Mouse (Mus musculus) retina, postnatal 1 day (tissue): ENCODE results near the gene Pik3cd.

Source experiments
- DNase-seq: peaks from one replicate; pipeline ENCODE4 v3.0.0-alpha.2; 2012

Gene Pik3cd

DNA sequence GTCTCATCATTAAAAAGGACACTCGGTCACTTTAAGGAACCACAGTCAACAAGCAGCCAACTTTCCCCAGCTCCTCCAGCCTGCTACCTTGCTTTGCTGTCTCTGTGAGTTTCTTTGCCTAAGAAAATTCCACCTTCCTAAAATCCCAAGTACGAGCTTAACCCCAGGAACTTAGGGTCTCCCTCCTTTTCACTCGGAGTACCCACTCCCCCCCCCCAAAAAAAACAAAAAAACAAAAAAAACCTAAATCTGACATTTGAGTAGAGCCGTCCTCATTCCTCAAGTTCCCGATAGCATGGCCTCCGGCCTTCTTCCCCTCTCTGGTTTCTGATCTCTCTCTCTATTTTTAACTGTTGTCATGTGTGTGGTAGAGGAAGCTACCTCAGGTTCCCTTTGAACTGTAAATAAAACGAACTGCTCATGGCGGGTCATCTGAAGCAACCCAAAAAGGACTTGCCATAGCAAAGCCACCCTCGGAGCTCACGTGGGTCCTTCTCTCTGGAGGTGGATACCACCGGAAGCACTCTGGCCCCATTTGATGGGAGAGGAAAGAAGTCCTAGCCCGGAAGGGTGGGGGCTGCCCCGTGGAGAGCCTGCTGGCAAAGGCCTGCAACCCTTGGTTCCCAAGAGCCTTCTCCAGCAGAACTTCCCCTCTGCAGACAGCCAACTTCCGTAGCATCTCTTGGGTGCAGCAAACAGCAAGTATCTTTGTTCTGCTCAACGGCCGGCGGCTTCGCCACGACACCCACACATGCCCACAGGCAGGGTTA, at the start of gene Pik3cd:
TSS of gene Pik3cd (minus strand) at position 362 of the 770 bp plus-strand sequence.
- DNase-seq: no peak

DNA sequence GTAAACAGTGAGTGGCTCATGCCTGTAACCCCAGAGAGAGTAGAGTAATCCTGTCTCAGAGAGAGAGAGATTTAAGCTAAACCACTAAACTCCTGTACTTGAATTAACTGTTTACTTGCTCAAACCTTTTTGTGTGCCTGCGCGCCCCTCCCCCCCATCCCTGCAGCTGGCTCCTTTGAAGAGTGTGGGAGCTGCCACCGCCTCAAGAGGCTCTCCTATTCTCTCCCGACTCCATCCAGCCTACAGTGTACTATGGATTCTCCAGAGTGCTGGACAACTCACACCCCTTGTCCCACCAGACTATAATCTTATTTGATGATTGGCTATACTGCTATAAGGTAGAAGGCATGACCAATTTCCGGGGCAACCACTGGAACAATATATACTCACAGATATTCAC, 48.3 kb upstream of the Pik3cd start:
- DNase-seq: peak; percentile 49

DNA sequence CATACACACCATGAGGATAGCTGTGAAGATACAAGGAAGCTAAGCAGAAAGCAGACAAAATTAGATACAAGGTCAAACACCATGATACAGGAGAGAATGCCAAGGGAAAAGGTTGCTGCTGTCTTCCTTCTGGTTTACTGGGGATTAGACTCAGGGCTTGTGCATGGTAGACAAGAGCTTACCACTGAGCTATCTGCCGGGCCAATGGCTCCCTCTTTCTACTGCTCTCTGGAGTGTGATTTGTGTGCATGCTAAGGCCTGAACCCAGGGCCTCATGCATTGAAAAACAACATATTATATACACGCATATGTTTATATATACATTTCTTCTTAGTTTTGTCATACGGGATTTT, 47.3 kb upstream of the Pik3cd start:
- peak; percentile 53 for DNase-seq

DNA sequence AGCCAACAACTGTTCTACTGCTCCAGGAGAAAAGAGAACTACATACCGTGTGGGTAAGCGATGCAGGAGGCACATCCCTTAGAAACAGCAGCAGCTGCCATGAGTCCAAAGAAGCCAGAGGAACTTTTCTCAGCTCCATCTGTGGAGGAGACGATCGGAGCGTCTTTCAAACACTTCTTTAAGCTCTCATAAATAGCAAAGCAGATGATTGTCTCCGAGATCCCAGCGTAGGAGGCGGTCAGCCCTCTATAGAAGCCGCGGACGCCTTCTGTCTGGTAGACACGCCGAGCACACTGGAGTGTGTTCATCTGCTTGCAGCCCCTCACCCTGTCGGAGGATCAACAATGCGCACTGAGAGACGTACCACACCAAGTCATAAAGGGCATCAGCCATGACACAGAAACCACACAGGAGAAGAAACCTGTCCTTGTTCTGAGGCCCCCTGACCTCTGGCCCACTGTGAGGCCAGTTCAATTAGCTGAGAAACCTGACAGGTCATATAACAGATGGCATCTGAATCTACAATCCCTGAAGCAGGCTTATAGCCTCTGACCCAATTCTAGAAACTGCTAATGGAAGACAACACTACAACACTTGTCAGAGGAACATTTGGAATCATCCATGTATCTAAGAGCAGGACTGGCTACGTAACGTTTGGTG, 46.8 kb upstream of the Pik3cd start:
- DNase-seq: peak; percentile 79

DNA sequence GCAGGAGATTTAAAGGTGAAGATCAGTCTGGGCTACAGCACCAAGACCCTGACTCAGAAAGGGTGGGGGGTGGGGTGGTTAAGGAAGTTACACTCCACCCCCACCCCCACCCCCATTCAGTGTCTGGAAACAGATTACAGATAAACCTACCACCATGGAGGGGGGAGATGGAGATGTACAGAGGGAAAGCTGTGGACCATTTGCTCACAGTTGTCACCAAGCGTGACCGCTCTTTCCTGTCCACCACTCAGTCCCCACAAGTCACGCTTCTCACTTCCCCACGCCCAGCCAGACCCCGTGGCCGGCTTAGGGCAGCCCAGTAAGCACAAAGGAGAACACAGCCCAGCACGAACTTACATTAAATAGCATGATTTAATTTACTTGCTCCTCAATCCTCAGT, 41.7 kb upstream of the Pik3cd start:
- DNase-seq: no peak

DNA sequence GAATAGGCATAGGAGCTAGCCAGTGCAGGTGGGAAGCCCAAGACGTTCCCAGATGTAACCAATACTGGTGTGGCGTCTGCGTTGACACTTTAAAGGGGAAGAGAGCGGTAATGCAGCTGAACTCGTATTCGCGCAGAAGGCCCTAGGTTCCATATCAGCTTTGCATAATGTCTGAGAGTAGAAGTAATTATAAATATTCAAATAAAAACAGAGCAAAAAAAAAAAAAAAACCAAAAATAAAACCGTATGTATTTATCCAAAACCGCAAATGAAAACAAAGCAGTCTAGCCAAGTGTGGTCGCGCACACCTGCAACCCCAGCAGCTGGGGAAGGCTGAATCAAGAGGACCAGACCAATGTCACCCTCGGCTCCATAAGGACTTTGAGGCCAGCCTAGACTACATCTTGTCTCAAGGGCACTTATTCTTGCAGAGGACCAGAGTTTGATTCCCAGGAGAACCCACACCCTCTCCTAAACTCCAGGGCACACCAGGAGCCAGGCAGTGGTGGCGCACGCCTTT, 39.7 kb upstream of the Pik3cd start:
- DNase-seq: no peak

DNA sequence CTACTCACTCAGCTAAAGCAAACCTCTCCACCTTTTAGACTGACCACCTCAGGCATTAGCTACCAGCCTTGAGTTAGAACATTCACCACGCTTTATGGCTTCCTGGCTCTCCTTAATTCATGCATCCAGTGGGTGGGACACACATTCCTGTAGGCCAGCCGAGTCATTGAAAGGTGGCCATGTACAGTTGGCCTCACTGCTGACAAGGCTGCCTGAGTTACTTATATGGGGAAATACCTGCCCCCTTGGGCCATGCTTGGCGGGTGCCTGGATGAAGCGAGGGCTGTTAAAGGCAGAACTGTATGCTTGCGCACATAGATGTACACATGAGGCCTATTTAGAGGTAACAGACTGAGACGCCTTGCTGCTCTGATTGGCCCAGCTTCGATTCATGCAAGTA, 37.9 kb upstream of the Pik3cd start:
- no peak for DNase-seq

DNA sequence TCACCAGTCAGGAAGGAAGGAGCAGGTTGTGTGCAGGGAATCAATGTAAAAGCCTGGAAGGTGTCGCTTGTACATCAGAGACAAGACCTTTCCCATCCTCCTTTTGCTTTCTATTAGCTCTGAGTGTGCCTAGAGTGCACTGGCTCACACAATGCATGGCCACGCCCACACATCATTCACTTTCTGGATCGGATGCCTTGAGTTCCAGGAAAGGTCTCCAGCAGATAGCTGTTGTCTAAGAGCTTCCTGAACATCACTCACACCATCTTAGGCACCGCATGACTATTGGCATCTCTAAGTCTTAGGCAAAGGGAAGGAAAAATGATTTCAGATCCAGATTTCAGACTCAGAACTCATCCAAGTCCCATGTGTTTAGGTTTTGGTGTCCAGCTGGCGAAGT, 37.1 kb upstream of the Pik3cd start:
- DNase-seq: no peak

DNA sequence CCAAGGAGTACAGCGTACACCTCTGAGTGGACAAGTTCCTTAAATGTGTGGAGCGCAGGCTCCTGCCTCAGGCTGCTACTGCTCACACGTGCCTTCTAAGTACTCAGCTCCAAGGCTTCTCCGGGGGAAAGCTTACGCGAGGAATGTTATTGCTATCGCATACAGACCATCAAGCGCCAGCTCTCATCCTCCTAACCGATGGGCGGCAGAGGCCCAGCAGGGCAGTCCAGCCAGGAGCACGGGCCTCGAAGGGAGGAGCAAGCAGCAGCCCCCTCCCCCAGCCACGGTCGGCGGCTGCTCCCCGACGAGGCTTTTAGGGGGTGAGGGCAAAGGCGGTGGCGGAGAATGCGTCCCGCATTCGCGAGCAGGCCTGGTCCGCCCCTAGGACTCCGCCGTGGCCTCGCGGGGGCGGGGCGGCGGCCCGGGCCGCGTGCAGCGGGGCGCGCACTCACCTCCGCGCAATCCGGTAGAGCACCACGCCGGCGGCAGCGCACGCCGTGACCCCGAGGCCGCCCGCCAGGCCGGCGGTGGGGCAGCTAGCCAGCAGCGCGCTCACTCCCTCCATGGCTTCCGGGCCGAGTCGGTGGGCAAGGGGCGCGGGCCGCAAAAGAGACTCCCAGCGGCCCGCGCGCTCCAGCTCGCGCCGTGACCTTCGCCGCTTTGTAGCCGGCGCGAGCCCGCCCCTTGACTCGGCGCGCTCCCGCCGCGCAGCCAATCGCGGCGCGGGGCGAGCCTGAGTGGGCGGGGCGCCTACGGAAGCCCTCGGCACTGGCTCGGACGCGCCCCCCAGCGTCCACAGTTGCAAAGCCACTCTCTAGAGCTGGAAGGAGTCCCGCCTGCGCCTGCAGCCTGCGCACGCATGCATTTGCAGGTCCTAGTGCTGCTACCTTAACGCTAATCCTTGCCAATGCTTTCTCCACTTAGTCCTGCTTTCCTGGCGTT, 35.3 kb upstream of the Pik3cd start, which contains the start of gene Tmem201:
TSS of gene Tmem201 (minus strand) at position 662 of the 942 bp plus-strand sequence.
- peak; percentile 96 for DNase-seq

DNA sequence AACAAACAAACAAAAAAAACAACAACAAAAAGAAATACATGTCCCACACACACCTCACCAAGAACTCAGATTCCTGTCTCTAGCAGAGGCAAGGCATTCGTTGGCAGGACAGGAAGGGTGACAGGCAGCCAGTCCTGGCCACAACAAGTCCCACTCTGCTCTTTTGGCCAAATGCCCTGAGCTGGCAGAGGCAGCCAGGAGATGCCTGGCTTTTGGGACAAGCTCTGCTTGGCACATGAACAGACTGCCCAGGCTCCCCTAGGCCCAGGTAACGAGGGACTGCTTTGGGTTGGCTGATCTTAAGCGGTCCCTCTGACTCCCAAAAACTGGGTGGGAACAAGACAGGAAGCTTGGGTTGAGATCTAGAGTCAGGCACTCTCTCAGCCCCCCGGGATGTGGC, 34.2 kb upstream of the Pik3cd start:
- DNase-seq: no peak

DNA sequence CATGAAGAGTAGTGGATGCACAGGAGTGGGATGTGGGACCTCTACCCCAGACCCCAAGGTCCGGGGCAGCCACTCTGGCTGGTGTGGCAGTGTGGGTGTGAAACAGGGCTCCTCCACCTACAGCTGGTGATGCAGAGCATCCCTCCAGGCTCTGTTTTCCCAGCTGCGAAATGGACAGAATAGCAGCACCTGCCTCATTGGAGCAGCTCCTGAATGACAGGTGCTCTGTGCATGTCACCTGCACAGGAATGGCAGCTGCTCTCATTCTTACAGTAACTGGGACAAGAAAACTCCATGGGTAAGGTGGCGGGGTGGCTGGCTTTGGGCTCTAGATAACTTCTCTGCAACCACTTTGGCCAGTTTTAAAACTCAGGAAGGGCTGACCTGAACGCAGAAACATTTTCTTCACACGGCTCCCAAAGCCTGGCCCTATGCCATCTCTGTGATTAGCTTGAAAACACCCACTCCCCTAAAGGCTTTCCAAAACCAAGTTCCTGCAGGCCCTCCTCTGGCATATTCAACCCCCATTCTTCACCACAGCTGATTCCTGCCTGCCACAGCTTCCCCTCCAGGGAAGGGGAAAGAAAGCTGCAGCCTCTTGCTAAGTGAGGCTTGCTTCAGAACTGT, 33.4 kb upstream of the Pik3cd start:
- DNase-seq: no peak

DNA sequence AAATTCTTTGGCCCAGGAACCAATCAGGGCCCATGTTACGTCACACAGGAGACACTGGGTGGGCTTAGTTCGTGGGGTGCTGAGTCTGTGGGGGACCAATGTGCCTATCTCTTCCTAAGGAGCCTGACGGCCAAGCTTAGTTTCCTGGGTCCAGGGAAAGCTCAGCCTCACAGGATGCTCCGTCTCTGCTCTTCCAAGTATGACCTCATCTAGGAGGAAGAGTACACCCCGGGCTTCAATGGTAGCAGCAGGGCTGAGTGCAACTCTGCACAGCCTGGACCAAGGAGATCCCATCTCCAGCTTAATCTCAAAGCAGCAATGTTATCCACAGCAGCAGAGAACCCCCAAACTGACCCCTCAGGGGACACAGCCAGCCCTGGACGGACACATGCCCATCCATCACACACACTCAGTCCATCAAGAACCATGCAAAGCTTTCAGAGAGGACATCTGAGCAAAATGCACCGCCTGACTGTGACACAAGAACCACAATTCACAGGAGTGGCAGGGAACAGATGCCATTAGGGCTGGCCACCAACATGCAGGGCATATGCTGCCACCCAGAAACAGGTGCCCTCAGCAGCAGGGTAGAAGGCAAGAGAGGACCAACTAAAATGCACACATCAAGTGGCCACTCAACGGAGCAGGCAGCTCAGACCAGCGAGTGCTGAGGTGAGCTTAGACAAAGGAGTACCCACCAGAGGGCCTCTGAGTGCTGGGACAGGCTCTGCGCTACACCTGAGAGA, 32.5 kb upstream of the Pik3cd start:
- DNase-seq: no peak

DNA sequence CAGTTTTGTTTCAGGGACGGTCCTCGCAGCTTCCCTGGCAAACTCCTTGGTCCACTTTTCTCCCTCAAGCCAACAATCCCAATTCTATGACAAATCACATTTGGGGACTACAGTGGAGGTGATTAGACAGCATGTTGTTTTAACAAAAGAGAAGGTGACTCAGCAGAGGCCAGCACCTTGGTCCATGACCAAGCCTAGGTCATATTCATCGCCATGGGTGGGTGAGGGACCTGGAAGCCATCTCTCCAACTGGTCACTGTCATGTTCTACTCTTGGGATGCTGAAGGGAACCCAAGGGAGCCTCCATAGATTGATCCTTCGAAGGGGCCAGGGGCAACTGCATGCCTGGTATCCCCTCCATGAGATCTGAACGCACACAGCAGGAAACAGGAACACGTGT, 31.9 kb upstream of the Pik3cd start:
- no peak for DNase-seq

DNA sequence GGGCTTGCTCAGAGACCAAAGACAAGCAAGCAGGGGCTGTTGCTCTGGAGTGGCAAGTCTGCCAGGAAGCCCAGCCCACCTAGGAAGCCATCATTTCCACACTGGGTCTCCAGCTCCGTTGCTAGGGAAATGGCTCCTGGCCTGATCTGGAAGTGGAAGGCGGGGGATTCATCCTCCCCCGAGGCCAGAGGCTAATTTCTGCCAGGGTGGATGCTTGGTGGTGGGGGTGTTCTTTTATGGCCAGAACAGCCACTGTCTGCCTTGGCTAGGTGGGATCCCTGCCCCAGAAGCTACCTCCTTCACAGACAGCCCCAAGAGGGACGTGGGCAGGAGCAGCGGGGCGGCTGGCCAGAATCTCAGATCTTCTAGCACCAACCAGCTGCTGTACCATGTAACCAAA, 31.4 kb upstream of the Pik3cd start:
- DNase-seq: peak; percentile 50

DNA sequence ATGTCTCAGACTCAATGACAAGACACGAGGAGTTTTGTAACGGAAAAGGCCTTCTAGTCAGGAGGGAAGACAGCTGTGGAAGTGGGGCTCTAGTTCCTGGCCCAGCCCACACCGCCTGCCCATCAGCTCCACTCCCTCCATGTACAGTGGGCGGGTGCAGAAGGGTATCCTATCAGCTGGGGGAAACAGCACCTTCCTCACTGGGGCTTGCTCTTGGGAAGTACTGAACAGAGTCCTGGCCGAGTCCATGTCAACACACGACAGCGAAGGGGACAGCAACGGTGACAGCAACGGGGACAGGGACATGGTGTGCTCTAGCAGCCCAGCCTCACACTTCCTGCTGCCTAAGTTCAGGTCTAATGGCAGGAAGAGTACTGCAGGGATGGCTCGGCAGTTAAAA, 30.4 kb upstream of the Pik3cd start:
- DNase-seq: no peak

DNA sequence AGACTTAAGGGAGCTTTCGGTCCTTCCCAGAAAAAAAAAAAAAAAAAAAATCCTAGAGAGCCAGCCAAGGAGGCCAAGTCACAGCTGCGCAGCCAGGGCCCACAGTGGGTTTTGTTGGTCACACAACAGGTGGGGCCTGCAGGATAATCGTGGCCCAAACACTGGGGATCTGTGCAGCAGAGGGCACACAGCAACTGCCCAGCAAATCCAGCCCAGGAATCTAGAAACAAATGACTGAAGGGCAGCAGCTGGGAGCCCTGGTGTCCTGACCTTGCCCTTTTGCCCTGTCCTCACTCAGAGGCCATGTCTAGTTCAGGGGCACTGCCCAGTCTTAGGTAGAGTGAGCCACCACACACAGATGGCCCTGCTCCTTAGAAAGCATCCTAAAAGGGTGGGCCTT, 29.9 kb upstream of the Pik3cd start:
- DNase-seq: no peak

DNA sequence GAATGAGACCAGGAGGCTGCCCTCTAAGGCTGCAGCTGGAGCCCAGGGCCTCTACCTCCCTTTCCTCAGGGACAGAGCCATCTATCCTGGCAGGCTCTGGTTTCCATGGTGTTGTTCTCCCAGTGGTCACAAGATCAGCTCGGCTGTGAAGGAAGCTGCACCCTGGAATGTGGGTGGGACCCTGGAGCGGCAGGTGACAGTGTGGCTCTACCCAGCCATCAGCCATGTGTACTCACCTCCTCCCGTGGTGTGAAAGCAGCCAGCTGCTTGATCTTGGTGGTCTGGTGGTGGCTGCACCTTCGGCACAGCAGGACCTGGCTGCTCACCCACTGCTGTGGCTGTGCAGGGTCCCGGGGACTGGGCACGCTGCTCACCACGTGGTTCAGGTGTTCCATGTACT, 28.5 kb upstream of the Pik3cd start:
- no peak for DNase-seq

DNA sequence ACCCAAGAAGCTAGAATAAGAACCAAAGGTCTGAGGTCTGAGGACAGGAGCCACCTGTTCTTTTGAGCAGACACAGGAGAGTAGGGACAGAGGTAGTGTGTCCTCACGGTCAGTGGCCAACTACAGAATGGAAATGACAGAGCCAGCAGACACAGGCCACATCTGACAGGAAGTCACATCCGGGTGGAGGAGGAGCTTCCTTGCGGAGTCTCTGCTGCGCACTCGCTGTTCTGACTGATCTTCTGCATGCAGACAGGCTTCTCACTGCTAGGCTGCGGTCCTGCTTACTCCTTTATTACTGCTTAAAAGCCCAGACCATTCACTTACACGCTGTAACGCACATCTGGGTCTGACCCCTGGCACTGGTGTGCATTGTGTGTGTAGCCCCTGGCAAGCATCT, 26.4 kb upstream of the Pik3cd start:
- DNase-seq: no peak

DNA sequence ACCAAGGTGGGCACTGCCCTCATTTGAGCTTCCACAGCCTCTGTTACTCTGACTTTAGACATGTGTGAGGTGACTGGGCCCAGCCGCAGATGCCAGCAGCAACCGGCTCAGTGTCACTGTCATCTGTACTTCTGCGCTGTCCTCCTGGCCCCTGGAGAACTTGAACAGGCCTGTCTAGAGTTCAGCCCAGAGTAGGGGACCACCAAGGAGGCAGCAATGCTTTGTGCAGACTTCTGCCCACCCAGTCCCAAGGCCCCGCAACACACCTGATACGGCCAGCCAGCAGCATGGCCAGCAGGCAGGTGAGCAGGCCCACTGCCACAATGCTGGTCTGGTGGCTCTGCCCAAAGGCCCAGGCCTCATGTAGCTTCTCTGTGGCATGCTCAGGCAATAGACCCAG, 25.3 kb upstream of the Pik3cd start:
- DNase-seq: no peak

DNA sequence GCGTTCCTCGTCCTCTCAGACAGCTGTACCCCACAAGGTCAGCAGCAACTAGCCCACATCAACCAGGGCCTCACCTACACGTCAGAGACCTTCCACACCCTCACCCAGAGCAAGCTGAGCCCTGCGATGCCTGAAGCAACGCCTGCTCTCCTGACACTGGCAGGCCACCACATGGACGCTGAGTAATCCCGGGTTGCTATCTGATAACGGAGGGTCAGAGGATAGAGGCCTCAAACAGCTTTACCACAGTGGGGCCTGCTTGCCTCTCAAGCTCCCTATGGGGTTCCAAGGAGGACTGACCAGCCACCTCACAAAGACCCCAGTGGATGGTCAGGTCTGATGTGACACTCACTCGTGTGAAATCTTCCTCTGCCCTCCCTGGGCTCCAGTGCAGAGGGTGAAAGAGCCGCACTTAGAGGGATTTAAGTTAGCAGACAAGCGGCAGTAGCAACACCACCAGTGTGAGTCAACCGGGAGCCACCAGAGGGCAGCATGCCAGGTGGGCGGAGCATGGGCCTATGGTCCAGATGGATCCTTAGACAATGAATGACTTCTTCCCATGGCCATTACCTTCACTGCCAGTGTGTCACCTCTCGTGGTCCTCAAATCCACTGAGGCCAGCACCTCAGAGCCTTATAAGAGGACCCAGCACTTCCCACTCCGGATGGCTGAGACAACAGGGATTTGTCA, 23.4 kb upstream of the Pik3cd start:
- peak; percentile 74 for DNase-seq

DNA sequence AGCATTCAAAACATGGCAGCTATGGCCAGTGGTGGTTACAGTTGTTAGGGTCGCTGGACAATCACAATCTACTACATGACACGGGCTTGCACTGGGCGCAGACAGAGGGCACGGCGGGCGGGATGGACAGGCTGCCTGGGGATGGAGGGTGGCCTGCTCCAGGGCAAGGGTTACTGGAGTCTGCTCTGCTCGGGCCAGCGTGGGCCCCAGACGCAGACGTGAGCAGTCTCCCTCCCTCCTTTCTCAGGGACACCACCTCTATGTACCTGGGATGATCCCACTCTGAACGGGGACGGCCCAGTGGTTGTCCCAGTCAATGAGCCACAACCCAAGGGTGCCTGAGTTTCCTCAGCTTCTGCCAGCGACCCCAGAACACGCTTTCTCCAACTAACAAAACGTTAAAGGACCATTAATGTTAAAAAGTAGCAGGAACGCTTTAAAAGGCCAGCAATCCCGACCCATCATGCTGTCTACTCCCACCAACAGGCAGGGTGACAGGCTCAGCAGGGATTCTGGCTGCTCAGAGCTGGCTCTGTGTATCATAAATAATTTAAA, 22.6 kb upstream of the Pik3cd start:
- no peak for DNase-seq
